Mouse (Mus musculus) limb, embryonic 11.5 days (tissue): ENCODE data around the gene Ctnnd2. TPM values are rescaled to one million over a fixed set of nuclear protein-coding genes. Genes with fewer than 3 reads are reported as not detected.

Source experiments
- ATAC-seq: fragments of 200-750 bp; cut with Nextera tagmentation; 2 replicates; pipeline ENCODE4 v1.8.0; 2017; ENCODE audit warnings: low read depth; ENCODE audit not compliant: insufficient number of reproducible peaks, low FRiP score, low TSS enrichment
- DNase-seq: peaks from one replicate; pipeline ENCODE4 v3.0.0-alpha.2; 2015; ENCODE audit warnings: low spot score
- H3K27ac ChIP-seq: fragments of 300-500 bp; sonication (generic); replicated peaks from 2 replicates; pipeline ENCODE4 v1.5.1; 2014; ENCODE audit warnings: low read depth, mild to moderate bottlenecking, low read length
- H3K27me3 ChIP-seq: fragments of 300-500 bp; sonication (generic); 2 replicates; pipeline ENCODE4 v1.6.1; 2014; ENCODE audit warnings: mild to moderate bottlenecking, low read length, mixed read lengths; ENCODE audit not compliant: control insufficient read depth, insufficient read depth
- H3K36me3 ChIP-seq: fragments of 300-500 bp; sonication (generic); 2 replicates; pipeline ENCODE4 v1.6.1; 2014; ENCODE audit warnings: mild to moderate bottlenecking, low read length, moderate library complexity, mixed read lengths; ENCODE audit not compliant: control insufficient read depth, insufficient read depth
- H3K4me1 ChIP-seq: fragments of 300-500 bp; sonication (generic); 2 replicates; pipeline ENCODE4 v1.6.1; 2014; ENCODE audit warnings: low read length, mixed read lengths; ENCODE audit not compliant: control insufficient read depth, insufficient read depth
- H3K4me2 ChIP-seq: fragments of 300-500 bp; sonication (generic); 2 replicates; pipeline ENCODE4 v1.6.1; 2014; ENCODE audit warnings: low read depth, mild to moderate bottlenecking, moderate library complexity; ENCODE audit not compliant: severe bottlenecking
- H3K4me3 ChIP-seq: fragments of 300-500 bp; sonication (generic); 2 replicates; pipeline ENCODE4 v1.5.1; 2014; ENCODE audit warnings: low read depth, low read length
- H3K9ac ChIP-seq: fragments of 300-500 bp; sonication (generic); 2 replicates; pipeline ENCODE4 v1.6.1; 2014; ENCODE audit warnings: mild to moderate bottlenecking, low read length
- H3K9me3 ChIP-seq: fragments of 300-500 bp; sonication (generic); 2 replicates; pipeline ENCODE4 v1.6.1; 2016; ENCODE audit warnings: low read length; ENCODE audit not compliant: control insufficient read depth
- WGBS: fragments of 180-500 bp; shearing (Covaris S2); extraction: QIAGEN DNeasy Blood & Tissue Kit; methylation state at CpG from one replicate; pipeline ENCODE4 v1.1.7; 2014; 5-methylcytosine and 5-hydroxymethylcytosine counted together
- polyA plus RNA-seq: library from polyadenylated mRNA; unstranded; fragments of >200 nt; fragmentation: Nextera tagmentation; extraction: Ambion mirVana; gene quantifications from 2 replicates; pipeline ENCODE4 v1.2.1, GENCODE M21; 2014

The Ctnnd2 gene
- polyA plus RNA-seq, 1 experiment from 2014 or later, result 2.5 TPM

DNA sequence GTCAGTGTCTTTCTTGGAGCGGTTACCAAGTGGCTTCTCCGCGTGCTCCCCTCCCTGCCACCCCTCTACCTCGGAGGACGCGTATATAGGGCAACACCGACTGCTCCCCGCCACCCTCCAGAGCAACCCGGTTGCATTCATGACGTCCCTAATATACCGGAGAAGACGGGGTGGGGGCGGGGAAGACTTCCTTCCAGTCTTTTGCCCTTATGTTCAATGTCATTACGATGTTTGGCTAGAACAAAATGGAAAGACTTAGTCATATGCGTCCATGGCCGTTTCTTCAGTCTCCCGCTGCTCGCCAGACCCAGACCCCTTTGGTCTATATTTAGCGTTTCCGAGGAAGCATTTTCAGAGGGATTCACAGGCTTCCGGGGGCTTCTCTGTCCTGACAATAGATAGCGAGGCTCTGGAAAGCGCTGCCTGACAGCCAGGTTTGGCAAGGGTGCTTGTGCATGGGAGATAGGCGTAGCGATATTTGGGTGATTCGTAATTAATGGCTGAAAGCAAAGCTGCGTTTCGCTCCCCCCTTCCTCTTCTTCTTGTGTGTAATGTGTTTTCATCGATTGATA, 1.1 kb downstream of the Ctnnd2 start:
- WGBS, result under 1% methylated on average over 29 of the region's 29 CpGs
- Histone ChIP-seq H3K27ac (no peak overlapping the region), H3K4me1 (no peaks in the 10 kb centered on the region; the same call in 1 of the 2 replicates), H3K36me3 (no peaks in the 10 kb centered on the region), H3K4me3 (peak overlapping the region; percentile 63), H3K27me3 (peaks cover 28% of the 10 kb centered on the region), H3K9me3 (no peaks in the 10 kb centered on the region), H3K4me2 (peak overlapping the region; percentile 94), H3K9ac (peak overlapping the region; percentile 52)
- DNase-seq (peak; percentile 30), ATAC-seq (0 out of 2 replicates have a peak, but pooled peaks have one; percentile 52)

- Histone ChIP-seq H3K9ac (no peak overlapping the region), H3K9me3 (no peaks in the 10 kb centered on the region), H3K27me3 (peaks cover 28% of the 10 kb centered on the region), H3K36me3 (no peaks in the 10 kb centered on the region), H3K27ac (no peak overlapping the region), H3K4me3 (no peak overlapping the region), H3K4me1 (no peaks in the 10 kb centered on the region; the same call in 1 of the 2 replicates), H3K4me2 (no peak overlapping the region)
- DNase-seq, result no peak
- no peak for ATAC-seq
- WGBS, result 50% methylated on average over 7 of the region's 7 CpGs
These were observed 1.9 kb downstream of the Ctnnd2 start for GRCm38 (mm10) chr15:30174321-30174720.

DNA sequence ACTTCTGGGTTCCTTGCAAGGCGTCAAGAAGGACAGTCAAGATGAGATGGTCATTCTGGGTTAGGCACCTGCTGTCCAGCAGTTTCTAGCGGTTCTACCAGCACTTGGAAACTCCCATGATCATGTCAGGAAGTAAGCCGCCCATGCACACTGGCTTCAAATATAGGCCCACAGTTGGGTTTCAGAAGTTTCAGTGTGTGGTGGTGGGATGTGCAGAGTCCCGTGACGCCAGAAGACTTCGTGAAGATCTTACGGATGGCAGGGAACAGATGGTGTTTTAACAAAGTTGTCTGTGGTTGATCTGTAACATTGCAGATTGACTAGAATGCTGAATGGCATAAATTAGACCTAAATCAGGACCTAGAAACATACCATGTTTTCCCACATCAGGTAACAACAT, 11.6 kb downstream of the Ctnnd2 start:
- no peak overlapping the region for H3K27ac ChIP-seq
- WGBS, result 92% methylated on average over 7 of the region's 7 CpGs
- no peak overlapping the region for H3K4me2 ChIP-seq
- DNase-seq (no peak), ATAC-seq (no peak)
- H3K9ac ChIP-seq, result no peak overlapping the region
- no peaks in the 10 kb centered on the region for H3K4me1 ChIP-seq
- no peak overlapping the region for H3K4me3 ChIP-seq
- no peaks in the 10 kb centered on the region for H3K36me3 ChIP-seq
- no peaks in the 10 kb centered on the region for H3K27me3 ChIP-seq
- no peaks in the 10 kb centered on the region for H3K9me3 ChIP-seq

GRCm38 (mm10) chr15:30190872-30191271, 18.5 kb downstream of the Ctnnd2 start:
- ATAC-seq (no peak), DNase-seq (no peak)
- no peaks in the 10 kb centered on the region for H3K4me1 ChIP-seq
- H3K9me3 ChIP-seq, result no peaks in the 10 kb centered on the region
- no peaks in the 10 kb centered on the region for H3K27me3 ChIP-seq
- H3K4me3 ChIP-seq, result no peak overlapping the region
- no peak overlapping the region for H3K27ac ChIP-seq
- H3K9ac ChIP-seq, result no peak overlapping the region
- no peak overlapping the region for H3K4me2 ChIP-seq
- H3K36me3 ChIP-seq, result no peaks in the 10 kb centered on the region

DNA sequence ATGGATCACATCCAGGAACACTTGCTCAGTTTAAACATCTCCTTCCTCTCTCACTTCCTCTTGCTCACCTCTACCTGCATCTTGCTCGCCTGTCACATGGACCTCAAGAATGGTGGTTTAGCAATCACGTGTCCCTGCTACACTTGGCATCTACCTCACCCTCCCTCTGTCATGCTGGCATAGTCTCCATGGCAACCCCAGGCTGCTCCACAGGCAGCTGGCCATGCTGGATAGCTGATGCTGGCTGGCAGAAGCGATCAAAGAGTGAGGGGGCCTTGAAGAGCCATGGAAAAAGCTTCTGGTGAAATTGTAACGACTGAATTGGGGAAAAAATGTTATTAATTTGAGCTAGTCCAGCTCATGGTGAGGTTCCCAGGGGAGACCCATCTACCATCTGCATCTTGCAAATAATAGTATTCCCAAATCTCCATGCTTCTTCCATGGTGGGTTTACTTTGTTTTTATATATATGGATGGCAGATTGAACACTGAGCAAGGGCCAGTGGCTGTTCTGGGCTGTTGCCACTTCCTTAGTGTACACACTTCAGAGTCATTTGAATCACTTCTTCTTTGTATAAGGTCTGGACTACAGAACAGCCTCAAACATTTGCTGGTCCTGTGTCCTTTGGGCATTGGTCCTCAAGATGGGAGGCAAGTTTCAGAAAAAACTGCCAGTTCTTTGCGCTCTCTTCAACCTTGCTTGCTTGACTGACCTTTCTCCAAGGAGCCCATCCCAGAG, 19.7 kb downstream of the Ctnnd2 start:
- WGBS, result 72% methylated on average over 5 of the region's 5 CpGs

GRCm38 (mm10) chr15:30198429-30198828, 26.0 kb downstream of the Ctnnd2 start:
- Histone ChIP-seq H3K9me3 (no peaks in the 10 kb centered on the region), H3K27ac (no peak overlapping the region), H3K4me3 (no peak overlapping the region), H3K4me2 (no peak overlapping the region), H3K36me3 (no peaks in the 10 kb centered on the region), H3K4me1 (no peaks in the 10 kb centered on the region), H3K27me3 (no peaks in the 10 kb centered on the region), H3K9ac (no peak overlapping the region)
- DNase-seq (no peak), ATAC-seq (no peak)
- WGBS, result 76% methylated on average over 3 of the region's 3 CpGs

More for the DNA sequence above, 19.7 kb downstream of the Ctnnd2 start:
- Histone ChIP-seq H3K27me3 (no peaks in the 10 kb centered on the region), H3K27ac (no peak overlapping the region), H3K4me1 (no peaks in the 10 kb centered on the region), H3K4me2 (no peak overlapping the region), H3K4me3 (no peak overlapping the region), H3K9ac (no peak overlapping the region), H3K36me3 (no peaks in the 10 kb centered on the region), H3K9me3 (no peaks in the 10 kb centered on the region)
- ATAC-seq (no peak), DNase-seq (no peak)

DNA sequence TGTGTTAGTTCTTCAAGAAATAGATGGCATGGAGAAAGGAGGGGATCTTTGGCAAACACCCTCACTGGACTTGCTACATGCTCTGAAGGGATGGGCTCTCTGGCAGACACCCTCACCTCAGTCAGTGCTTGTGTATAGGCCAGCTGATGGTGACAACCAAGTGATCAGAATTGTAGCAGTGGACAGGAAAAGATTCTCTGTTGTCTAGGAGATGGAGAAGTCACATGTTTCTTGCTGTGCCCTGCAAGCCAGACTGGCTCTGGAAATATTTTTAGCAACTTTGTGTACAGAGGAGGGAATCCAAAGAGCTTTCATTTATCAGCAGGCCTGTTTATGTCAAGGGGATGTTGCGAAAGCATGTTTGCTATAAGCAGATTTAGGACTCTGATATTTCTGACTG, 27.4 kb downstream of the Ctnnd2 start:
- no peak for ATAC-seq
- DNase-seq, result no peak
- Histone ChIP-seq H3K27ac (no peak overlapping the region), H3K4me2 (no peak overlapping the region), H3K4me3 (no peak overlapping the region), H3K9me3 (no peaks in the 10 kb centered on the region), H3K9ac (no peak overlapping the region), H3K36me3 (no peaks in the 10 kb centered on the region), H3K4me1 (no peaks in the 10 kb centered on the region), H3K27me3 (no peaks in the 10 kb centered on the region)
- 90% methylated on average over 1 of the region's 1 CpGs for WGBS

GRCm38 (mm10) chr15:30201211-30201610, 28.8 kb downstream of the Ctnnd2 start:
- H3K36me3 ChIP-seq, result no peaks in the 10 kb centered on the region
- WGBS, result 86% methylated on average over 2 of the region's 2 CpGs
- DNase-seq (no peak), ATAC-seq (no peak)
- no peaks in the 10 kb centered on the region for H3K27me3 ChIP-seq
- no peaks in the 10 kb centered on the region for H3K4me1 ChIP-seq
- no peaks in the 10 kb centered on the region for H3K9me3 ChIP-seq
- H3K9ac ChIP-seq, result no peak overlapping the region
- no peak overlapping the region for H3K4me2 ChIP-seq
- no peak overlapping the region for H3K27ac ChIP-seq
- no peak overlapping the region for H3K4me3 ChIP-seq
